Comparison of ENCODE assay signal across 11 mouse cellular contexts in the genomic region with DNA sequence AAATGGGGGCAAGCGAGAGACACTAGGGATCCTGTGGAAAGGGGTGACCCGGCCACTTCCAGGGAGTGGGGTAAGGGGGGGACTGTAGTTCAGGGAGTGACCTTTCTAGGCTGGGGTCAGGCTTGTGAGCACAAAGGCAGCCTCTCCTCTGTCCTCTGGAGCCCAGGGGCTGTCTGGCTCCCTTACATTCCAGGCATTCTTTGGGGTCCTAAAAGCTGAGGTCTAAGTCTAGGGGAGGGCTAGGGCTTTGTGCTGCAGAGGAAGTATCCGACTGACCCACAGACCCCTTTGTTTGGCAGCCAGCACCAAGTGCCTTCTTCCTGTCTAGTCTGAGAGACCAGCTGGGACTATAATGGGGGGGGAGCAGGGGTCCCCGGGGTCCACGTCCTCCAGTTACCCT.
DNase-seq lines count a peak whose midpoint lies in the region; ATAC-seq and TF ChIP-seq lines count a peak whose summit lies in the region.
"Had no signal": no experiment of that assay in that cellular context is flagged by ENCODE, and none has a peak within 500 bp of the region (broad histone marks: within the 10 kb centered on the region; RNA-seq: fewer than 3 reads in every experiment).

No protein-coding gene starts in this region.

- peak overlapping the region; percentile 50 for H3K27ac ChIP-seq in heart, embryonic 13.5 days (replicated peaks)
- no peak overlapping the region for H3K27ac ChIP-seq in midbrain, embryonic 11.5 days (ENCODE audit: low read depth, low read length)
- H3K27ac ChIP-seq in midbrain, embryonic 14.5 days (replicated peaks; ENCODE audit: low read depth, low read length): no peak overlapping the region
- peak overlapping the region; percentile 13; the same call in 1 of the 2 replicates for H3K27ac ChIP-seq in kidney, postnatal 0 days
- no peak overlapping the region for H3K27ac ChIP-seq in stomach, embryonic 16.5 days (ENCODE audit: low read length)
- H3K27ac ChIP-seq in hindbrain, embryonic 13.5 days: no peak overlapping the region

- 34% methylated on average over 5 of the region's 5 CpGs for WGBS in heart, embryonic 13.5 days
- 27% methylated on average over 5 of the region's 5 CpGs for WGBS in midbrain, embryonic 11.5 days
- 28% methylated on average over 5 of the region's 5 CpGs for WGBS in midbrain, embryonic 14.5 days
- WGBS in kidney, postnatal 0 days: 24% methylated on average over 5 of the region's 5 CpGs
- WGBS in stomach, embryonic 16.5 days: 31% methylated on average over 5 of the region's 5 CpGs
- WGBS in hindbrain, embryonic 13.5 days: 10% methylated on average over 5 of the region's 5 CpGs

- TF ChIP-seq CTCF in kidney, postnatal 0 days (IDR thresholded peaks at IDR 0.05; ENCODE audit: low read depth): no peak

- no peaks in the 10 kb centered on the region for H3K36me3 ChIP-seq in heart, embryonic 13.5 days
- H3K36me3 ChIP-seq in midbrain, embryonic 11.5 days (ENCODE audit: control insufficient read depth, insufficient read depth, low read length): no peaks in the 10 kb centered on the region
- no peaks in the 10 kb centered on the region for H3K36me3 ChIP-seq in midbrain, embryonic 14.5 days (ENCODE audit: control insufficient read depth, insufficient read depth, low read length)
- no peaks in the 10 kb centered on the region for H3K36me3 ChIP-seq in kidney, postnatal 0 days (ENCODE audit: insufficient read depth, low read length)
- H3K36me3 ChIP-seq in stomach, embryonic 16.5 days (ENCODE audit: control insufficient read depth, insufficient read depth, low read length): no peaks in the 10 kb centered on the region
- H3K36me3 ChIP-seq in hindbrain, embryonic 13.5 days: no peaks in the 10 kb centered on the region

- peak overlapping the region; percentile 21; the same call in 1 of the 2 replicates for H3K9ac ChIP-seq in heart, embryonic 13.5 days
- H3K9ac ChIP-seq in midbrain, embryonic 11.5 days (ENCODE audit: low read length): no peak overlapping the region
- no peak overlapping the region for H3K9ac ChIP-seq in midbrain, embryonic 14.5 days (replicated peaks; ENCODE audit: low read length)
- no peak overlapping the region for H3K9ac ChIP-seq in kidney, postnatal 0 days (ENCODE audit: low read depth, low read length)
- H3K9ac ChIP-seq in stomach, embryonic 16.5 days (ENCODE audit: low read length): no peak overlapping the region
- no peak overlapping the region for H3K9ac ChIP-seq in hindbrain, embryonic 13.5 days

- no peak overlapping the region for H3K4me2 ChIP-seq in heart, embryonic 13.5 days
- H3K4me2 ChIP-seq in midbrain, embryonic 11.5 days: no peak overlapping the region
- H3K4me2 ChIP-seq in midbrain, embryonic 14.5 days (ENCODE audit: low read length): no peak overlapping the region
- no peak overlapping the region for H3K4me2 ChIP-seq in kidney, postnatal 0 days (ENCODE audit: low read length)
- H3K4me2 ChIP-seq in stomach, embryonic 16.5 days (ENCODE audit: low read depth, low read length): no peak overlapping the region
- no peak overlapping the region for H3K4me2 ChIP-seq in hindbrain, embryonic 13.5 days

- peaks cover 25% of the 10 kb centered on the region for H3K4me1 ChIP-seq in heart, embryonic 13.5 days
- peaks cover 7% of the 10 kb centered on the region; the same call in 1 of the 2 replicates for H3K4me1 ChIP-seq in midbrain, embryonic 11.5 days (ENCODE audit: control insufficient read depth, insufficient read depth, low read length)
- no peaks in the 10 kb centered on the region for H3K4me1 ChIP-seq in midbrain, embryonic 14.5 days (ENCODE audit: control insufficient read depth, insufficient read depth, low read length)
- peaks cover 6% of the 10 kb centered on the region; the same call in 1 of the 2 replicates for H3K4me1 ChIP-seq in kidney, postnatal 0 days (replicated peaks; ENCODE audit: insufficient read depth, low read length)
- peaks cover 3% of the 10 kb centered on the region; the same call in 1 of the 2 replicates for H3K4me1 ChIP-seq in stomach, embryonic 16.5 days (ENCODE audit: control insufficient read depth, insufficient read depth, low read length)
- H3K4me1 ChIP-seq in hindbrain, embryonic 13.5 days (replicated peaks): 0 out of 2 replicates have a peak, but pooled peaks cover 5% of the 10 kb centered on the region

- no peaks in the 10 kb centered on the region for H3K9me3 ChIP-seq in heart, embryonic 13.5 days
- H3K9me3 ChIP-seq in midbrain, embryonic 11.5 days (ENCODE audit: control insufficient read depth, low read length): no peaks in the 10 kb centered on the region
- no peaks in the 10 kb centered on the region for H3K9me3 ChIP-seq in midbrain, embryonic 14.5 days (ENCODE audit: control insufficient read depth, low read length)
- H3K9me3 ChIP-seq in kidney, postnatal 0 days (replicated peaks; ENCODE audit: low read length): no peaks in the 10 kb centered on the region
- no peaks in the 10 kb centered on the region for H3K9me3 ChIP-seq in stomach, embryonic 16.5 days (replicated peaks; ENCODE audit: control insufficient read depth, low read length)
- 0 out of 2 replicates have a peak, but pooled peaks cover 3% of the 10 kb centered on the region for H3K9me3 ChIP-seq in hindbrain, embryonic 13.5 days

- H3K4me3 ChIP-seq in heart, embryonic 13.5 days: no peak overlapping the region
- H3K4me3 ChIP-seq in midbrain, embryonic 11.5 days (ENCODE audit: low read depth, low read length): no peak overlapping the region
- H3K4me3 ChIP-seq in midbrain, embryonic 14.5 days (replicated peaks; ENCODE audit: low read depth, low read length): no peak overlapping the region
- no peak overlapping the region for H3K4me3 ChIP-seq in kidney, postnatal 0 days (replicated peaks; ENCODE audit: low read depth, low read length)
- no peak overlapping the region for H3K4me3 ChIP-seq in stomach, embryonic 16.5 days (replicated peaks; ENCODE audit: low read length)
- H3K4me3 ChIP-seq in hindbrain, embryonic 13.5 days: no peak overlapping the region
- H3K4me3 ChIP-seq: myocyte had no signal

- no peak for DNase-seq in heart, adult 8-10 months (ENCODE audit: low spot score)
- no peak for DNase-seq in midbrain, embryonic 11.5 days (ENCODE audit: low spot score, missing footprints)
- no peak for DNase-seq in midbrain, embryonic 14.5 days
- peak; percentile 86 for DNase-seq in kidney, postnatal 0 days (ENCODE audit: low spot score)
- no peak for DNase-seq in urinary bladder, postnatal 14 days (ENCODE audit: low spot score)
- DNase-seq: cerebellum, adult 9-10 months; spleen, adult 18-20 months had no signal

- no peaks in the 10 kb centered on the region for H3K27me3 ChIP-seq in heart, embryonic 13.5 days (replicated peaks)
- H3K27me3 ChIP-seq in midbrain, embryonic 11.5 days (ENCODE audit: control insufficient read depth, insufficient read depth, low read length): no peaks in the 10 kb centered on the region
- no peaks in the 10 kb centered on the region for H3K27me3 ChIP-seq in midbrain, embryonic 14.5 days (ENCODE audit: control insufficient read depth, insufficient read depth, low read length)
- H3K27me3 ChIP-seq in kidney, postnatal 0 days (ENCODE audit: insufficient read depth, low read length): no peaks in the 10 kb centered on the region
- H3K27me3 ChIP-seq in stomach, embryonic 16.5 days (ENCODE audit: control insufficient read depth, insufficient read depth, low read length): no peaks in the 10 kb centered on the region
- H3K27me3 ChIP-seq in hindbrain, embryonic 13.5 days: no peaks in the 10 kb centered on the region

- peak; percentile 51; the same call in 1 of the 2 replicates for ATAC-seq in heart, embryonic 13.5 days (ENCODE audit: extremely low read depth, insufficient number of reproducible peaks, low FRiP score, low TSS enrichment)
- peak; percentile 74 for ATAC-seq in midbrain, embryonic 11.5 days (ENCODE audit: low FRiP score)
- ATAC-seq in midbrain, embryonic 14.5 days (ENCODE audit: low FRiP score, low TSS enrichment): no peak
- ATAC-seq in kidney, postnatal 0 days (replicated peaks; ENCODE audit: low FRiP score, low read depth): peak; percentile 79
- ATAC-seq in stomach, embryonic 16.5 days (ENCODE audit: insufficient read depth, low FRiP score): peak; percentile 78
- no peak for ATAC-seq in hindbrain, embryonic 13.5 days (ENCODE audit: low FRiP score)

Comparison
In these comparisons a context has a peak if more than half of its experiments do, and no peak if none do; other contexts are left out.
1. ATAC-seq: peak in heart, embryonic 13.5 days (single experiment), midbrain, embryonic 11.5 days (single experiment), kidney, postnatal 0 days (single experiment) and stomach, embryonic 16.5 days (single experiment); none in midbrain, embryonic 14.5 days (single experiment) and hindbrain, embryonic 13.5 days (single experiment).
2. H3K27ac ChIP-seq: peak in heart, embryonic 13.5 days (single experiment) and kidney, postnatal 0 days (single experiment); none in midbrain, embryonic 11.5 days (single experiment), midbrain, embryonic 14.5 days (single experiment), stomach, embryonic 16.5 days (single experiment) and hindbrain, embryonic 13.5 days (single experiment).